15 mouse cellular contexts compared by ENCODE assay signal in genomic region chrX:139839057-139839456, GRCm38 (mm10). TPM values are rescaled to one million over a fixed set of nuclear protein-coding genes. Genes with fewer than 3 reads are reported as not detected.
A peak's percentile ranks its signal among the peaks of the same experiment; 100 is the strongest.
DNase-seq lines count a peak whose midpoint lies in the region; ATAC-seq and TF ChIP-seq lines count a peak whose summit lies in the region.
"Had no signal": no experiment of that assay in that cellular context is flagged by ENCODE, and none has a peak within 500 bp of the region (broad histone marks: within the 10 kb centered on the region; RNA-seq: fewer than 3 reads in every experiment).

No protein-coding gene starts in this region.

- ATAC-seq in heart, postnatal 0 days (ENCODE audit: insufficient read depth, low read depth): no peak

- DNase-seq in heart, postnatal 0 days (ENCODE audit: low spot score): peak; percentile 8
- DNase-seq in heart, postnatal 25 days (ENCODE audit: low spot score): no peak
- DNase-seq in layer of hippocampus, adult 2 months (ENCODE audit: low spot score in 2 of 2): no peak
- DNase-seq in layer of hippocampus, postnatal 14 days (ENCODE audit: low spot score in 2 of 2): no peak
- DNase-seq in 3T3-L1 (ENCODE audit: low read depth, low spot score) (peak; percentile 32), NIH3T3 (ENCODE audit: low read depth) (peak; percentile 34)
- DNase-seq in limb, embryonic 10.5 days (ENCODE audit: low spot score): no peak
- DNase-seq: right cerebral cortex, postnatal 25 days; thymus, postnatal 4 days had no signal

- H3K9ac ChIP-seq in heart, postnatal 0 days (replicated peaks; ENCODE audit: low read depth, low read length): no peak overlapping the region
- H3K9ac ChIP-seq: hindbrain, embryonic 12.5 days had no signal

- H3K27ac ChIP-seq in heart, postnatal 0 days (ENCODE audit: low read depth): no peak overlapping the region
- H3K27ac ChIP-seq in layer of hippocampus, adult 2 months: no peak overlapping the region
- H3K27ac ChIP-seq in limb, embryonic 10.5 days: no peak overlapping the region
- H3K27ac ChIP-seq: hindbrain, embryonic 12.5 days had no signal

- H3K4me3 ChIP-seq in heart, postnatal 0 days (ENCODE audit: low read depth, low read length): no peak overlapping the region
- H3K4me3 ChIP-seq in layer of hippocampus, adult 2 months: no peak overlapping the region
- no peak overlapping the region for H3K4me3 ChIP-seq in limb, embryonic 10.5 days
- H3K4me3 ChIP-seq: hindbrain, embryonic 12.5 days had no signal

- TF ChIP-seq EP300 in heart, postnatal 0 days (IDR thresholded peaks at IDR 0.05; ENCODE audit: low read depth): no peak

- peak; percentile 53 for TF ChIP-seq CTCF in heart, postnatal 0 days (IDR thresholded peaks at IDR 0.05; ENCODE audit: low read depth)
- peak; percentile 59 for TF ChIP-seq CTCF in layer of hippocampus, adult 2 months (conservative IDR thresholded peaks at IDR 0.05)

- no peak overlapping the region for H3K4me2 ChIP-seq in heart, postnatal 0 days (ENCODE audit: low read depth, low read length)
- H3K4me2 ChIP-seq: hindbrain, embryonic 12.5 days had no signal

- H3K9me3 ChIP-seq in heart, postnatal 0 days (replicated peaks; ENCODE audit: control insufficient read depth, low read length): no peaks in the 10 kb centered on the region
- H3K9me3 ChIP-seq in limb, embryonic 10.5 days (replicated peaks): no peaks in the 10 kb centered on the region
- H3K9me3 ChIP-seq: hindbrain, embryonic 12.5 days had no signal

- no peaks in the 10 kb centered on the region for H3K4me1 ChIP-seq in heart, postnatal 0 days (ENCODE audit: control insufficient read depth, insufficient read depth)
- no peaks in the 10 kb centered on the region for H3K4me1 ChIP-seq in limb, embryonic 10.5 days
- H3K4me1 ChIP-seq: hindbrain, embryonic 12.5 days had no signal

- no peaks in the 10 kb centered on the region for H3K27me3 ChIP-seq in heart, postnatal 0 days (ENCODE audit: control insufficient read depth, insufficient read depth, low read length)
- peaks cover 83% of the 10 kb centered on the region for H3K27me3 ChIP-seq in limb, embryonic 10.5 days (ENCODE audit: low read depth, poor library complexity, severe bottlenecking)
- H3K27me3 ChIP-seq: CH12.LX; hindbrain, embryonic 12.5 days had no signal

- intact Hi-C loops in heart, postnatal 25 days (cut with DNase I): loop anchor here (10.0 kb wide), 1 partner anchor 464 kb away; no protein-coding TSS in a partner anchor

- 29% methylated on average over 3 of the region's 3 CpGs for WGBS in heart, postnatal 0 days
- 51% methylated on average over 3 of the region's 3 CpGs for WGBS in limb, embryonic 10.5 days

- H3K36me3 ChIP-seq in heart, postnatal 0 days (replicated peaks; ENCODE audit: control insufficient read depth, insufficient read depth, low read length): no peaks in the 10 kb centered on the region
- no peaks in the 10 kb centered on the region for H3K36me3 ChIP-seq in limb, embryonic 10.5 days
- H3K36me3 ChIP-seq: hindbrain, embryonic 12.5 days had no signal

RNA-seq across cellular contexts. Expression of gene Morc4, which starts 32.4 kb away (rescaled TPM):
- 6.1 and 15.8 TPM in 2 replicates for total RNA-seq in heart, postnatal 0 days (2014; rRNA removed; ENCODE audit: low replicate concordance)
- 4.9 and 5.6 TPM in 2 replicates for polyA plus RNA-seq in heart, postnatal 0 days (2015; fragmentation: Nextera tagmentation; extraction: Ambion mirVana)
- total RNA-seq in heart, postnatal 25 days (2021): 1 to 10 TPM; 5.2 to 5.3 TPM
- total RNA-seq in layer of hippocampus, adult 2 months (2021): 1 to 10 TPM; 4.9 to 5.8 TPM
- total RNA-seq in layer of hippocampus, postnatal 14 days (2021): 1 to 10 TPM; 4.5 to 7.3 TPM
- 5.7 and 7.2 TPM in 2 replicates for polyA plus RNA-seq in limb, embryonic 10.5 days (2016; fragmentation: Nextera tagmentation; extraction: Ambion mirVana)
- total RNA-seq: CH12.LX; monocyte, adult 5-6 weeks had no signal

RNA-seq across cellular contexts. Expression of gene Cldn2, which starts 38.4 kb away (rescaled TPM):
- not detected in 2 replicates for total RNA-seq in heart, postnatal 0 days (2014; rRNA removed; ENCODE audit: low replicate concordance)
- 0.05 TPM in 1 of 2 replicates, not detected in the other for polyA plus RNA-seq in heart, postnatal 0 days (2015; fragmentation: Nextera tagmentation; extraction: Ambion mirVana)
- not detected for total RNA-seq in heart, postnatal 25 days (2021)
- total RNA-seq in layer of hippocampus, adult 2 months (2021): under 1 TPM; 0.34 to 0.82 TPM
- 10 to 100 TPM in 1 of 2 experiments, 1 to 10 TPM in 1; 1.3 to 12.2 TPM for total RNA-seq in layer of hippocampus, postnatal 14 days (2021)
- not detected in 2 replicates for polyA plus RNA-seq in limb, embryonic 10.5 days (2016; fragmentation: Nextera tagmentation; extraction: Ambion mirVana)
- total RNA-seq: CH12.LX; granulocyte monocyte progenitor cell, adult 5-6 weeks; monocyte, adult 5-6 weeks had no signal

RNA-seq across cellular contexts. Expression of gene Ripply1, which starts 56.9 kb away (rescaled TPM):
- not detected in 2 replicates for total RNA-seq in heart, postnatal 0 days (2014; rRNA removed; ENCODE audit: low replicate concordance)
- polyA plus RNA-seq in heart, postnatal 0 days (2015; fragmentation: Nextera tagmentation; extraction: Ambion mirVana): not detected in 2 replicates
- total RNA-seq in heart, postnatal 25 days (2021): not detected
- total RNA-seq in layer of hippocampus, adult 2 months (2021): not detected
- total RNA-seq in layer of hippocampus, postnatal 14 days (2021): not detected
- not detected in 2 replicates for polyA plus RNA-seq in limb, embryonic 10.5 days (2016; fragmentation: Nextera tagmentation; extraction: Ambion mirVana)
- total RNA-seq: CH12.LX; granulocyte monocyte progenitor cell, adult 5-6 weeks; left cerebral cortex, postnatal 36 days; monocyte, adult 5-6 weeks had no signal
- polyA plus RNA-seq: hindbrain, embryonic 12.5 days; lung, embryonic 16.5 days had no signal

Comparison
In these comparisons a context has a peak if more than half of its experiments do, and no peak if none do; other contexts are left out.
1. DNase-seq: peak in heart, postnatal 0 days (single experiment), 3T3-L1 (single experiment) and NIH3T3 (single experiment); none in heart, postnatal 25 days (single experiment), layer of hippocampus, adult 2 months (0 of 2), layer of hippocampus, postnatal 14 days (0 of 2) and limb, embryonic 10.5 days (single experiment).